Mouse (Mus musculus): Measurements from ENCODE around the gene Mllt6. TPM values are rescaled to one million over a fixed set of nuclear protein-coding genes. Genes with fewer than 3 reads are reported as not detected.

Mllt6 gene
- total and polyA plus RNA-seq, 3 experiments, result 17.2 to 17.6 TPM; not detected in 1

GRCm38 (mm10) chr11:97669268-97669667 is 6.1 kb downstream of the Mllt6 start:
- peaks cover 0 to 5% of the 10 kb centered on the region in 2 experiments; a peak in 2 of 4 replicates for H3K4me1 ChIP-seq (ENCODE audit: control insufficient read depth in 1 of 2, insufficient read depth in 2 of 2, low read length in 2 of 2)
- H3K9me3 ChIP-seq (replicated peaks; ENCODE audit: insufficient read depth, low read length), result no peaks in the 10 kb centered on the region
- no peak for TF ChIP-seq MYB (IDR thresholded peaks at IDR 0.05; ENCODE audit: low read depth, low read length)
- TF ChIP-seq JUND (IDR thresholded peaks at IDR 0.05; ENCODE audit: low read depth, low read length), result no peak
- no peak for TF ChIP-seq ZMIZ1 (IDR thresholded peaks at IDR 0.05; ENCODE audit: low read depth, low read length)
- no peak for TF ChIP-seq POLR2AphosphoS5 (IDR thresholded peaks at IDR 0.05; ENCODE audit: borderline replicate concordance, low read depth, low read length)
- TF ChIP-seq GABPA (IDR thresholded peaks at IDR 0.05; ENCODE audit: low read depth, low read length), result no peak
- no peak for TF ChIP-seq TAL1 (IDR thresholded peaks at IDR 0.05; ENCODE audit: low read length)
- no peak for TF ChIP-seq MAX (IDR thresholded peaks at IDR 0.05; ENCODE audit: low read length)
- no peaks in the 10 kb centered on the region; a peak in 1 of 4 replicates for H3K36me3 ChIP-seq (ENCODE audit: control insufficient read depth in 1 of 2, insufficient read depth in 2 of 2, low read length in 2 of 2)
- no peak for DNase-seq (ENCODE audit: low read depth, low spot score)
- no peaks in the 10 kb centered on the region for H3K27me3 ChIP-seq (ENCODE audit: control insufficient read depth in 1 of 2, insufficient read depth in 2 of 2, low read length in 2 of 2)
- no peak overlapping the region for H3K9ac ChIP-seq (ENCODE audit: control insufficient read depth, low read depth, low read length, poor library complexity, severe bottlenecking)
- H3K79me2 ChIP-seq (ENCODE audit: control insufficient read depth, insufficient read depth, low read length, poor library complexity), result no peaks in the 10 kb centered on the region; the same call in 1 of the 2 replicates
- no peak overlapping the region for H3K4me3 ChIP-seq (ENCODE audit: control insufficient read depth in 1 of 2, insufficient read depth in 1 of 2, low read depth in 2 of 2, low read length in 2 of 2)
- H3K27ac ChIP-seq (ENCODE audit: control insufficient read depth, low read depth, low read length), result no peak overlapping the region

DNA sequence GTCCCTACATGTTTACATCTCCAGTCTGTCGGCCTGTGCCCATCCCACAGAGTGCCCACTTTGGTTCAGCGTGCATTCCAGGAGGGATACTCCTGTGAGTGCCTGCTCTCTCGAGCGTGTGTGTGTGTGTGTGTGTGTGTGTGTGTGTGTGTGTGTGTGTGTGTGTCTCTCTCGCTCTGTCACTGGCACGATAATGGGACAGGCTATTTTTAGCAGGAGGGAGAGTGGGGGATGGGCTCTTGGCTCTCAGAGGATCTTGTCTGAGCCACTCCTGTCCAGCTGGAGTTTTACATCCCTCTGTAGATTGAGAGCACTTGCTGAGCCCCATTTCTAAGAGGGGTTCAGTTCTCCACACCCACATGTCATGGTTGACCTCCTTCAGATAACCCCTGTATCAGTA is 6.6 kb downstream of the Mllt6 start:
- Histone ChIP-seq H3K9ac (ENCODE audit: control insufficient read depth, low read depth, low read length, poor library complexity, severe bottlenecking) (no peak overlapping the region), H3K79me2 (ENCODE audit: control insufficient read depth, insufficient read depth, low read length, poor library complexity) (no peaks in the 10 kb centered on the region; the same call in 1 of the 2 replicates), H3K36me3 (ENCODE audit: control insufficient read depth in 1 of 2, insufficient read depth in 2 of 2, low read length in 2 of 2) (no peaks in the 10 kb centered on the region), H3K4me3 (ENCODE audit: control insufficient read depth in 1 of 2, insufficient read depth in 1 of 2, low read depth in 2 of 2, low read length in 2 of 2) (no peak overlapping the region), H3K9me3 (replicated peaks; ENCODE audit: insufficient read depth, low read length) (no peaks in the 10 kb centered on the region), H3K27me3 (ENCODE audit: control insufficient read depth in 1 of 2, insufficient read depth in 2 of 2, low read length in 2 of 2) (no peaks in the 10 kb centered on the region), H3K27ac (ENCODE audit: control insufficient read depth, low read depth, low read length) (no peak overlapping the region), H3K4me1 (ENCODE audit: control insufficient read depth in 1 of 2, insufficient read depth in 2 of 2, low read length in 2 of 2) (peaks cover 0 to 1% of the 10 kb centered on the region in 2 experiments; a peak in 1 of 4 replicates)
- DNase-seq (ENCODE audit: low read depth, low spot score), result no peak
- no peak for TF ChIP-seq POLR2AphosphoS2 (IDR thresholded peaks at IDR 0.05; ENCODE audit: low read length)
- no peak for TF ChIP-seq JUND (IDR thresholded peaks at IDR 0.05; ENCODE audit: low read depth, low read length)
- no peak for TF ChIP-seq NRF1 (IDR thresholded peaks at IDR 0.05; ENCODE audit: insufficient read depth, low read depth, low read length, poor library complexity, severe bottlenecking)
- TF ChIP-seq POLR2A (IDR thresholded peaks at IDR 0.05; ENCODE audit: control insufficient read depth in 1 of 2, insufficient read depth in 1 of 2, low read depth in 1 of 2, low read length in 2 of 2, poor library complexity in 1 of 2), result no peak
- no peak for TF ChIP-seq MAX (IDR thresholded peaks at IDR 0.05; ENCODE audit: low read length)
- no peak for TF ChIP-seq MEF2A (IDR thresholded peaks at IDR 0.05; ENCODE audit: extremely low read depth, insufficient replicate concordance, low read depth, low read length, poor library complexity, severe bottlenecking)
- TF ChIP-seq UBTF (IDR thresholded peaks at IDR 0.05; ENCODE audit: borderline replicate concordance, insufficient read depth, low read depth, low read length), result no peak
- no peak for TF ChIP-seq TBP (IDR thresholded peaks at IDR 0.05; ENCODE audit: low read depth, low read length)
- TF ChIP-seq POLR2AphosphoS5 (IDR thresholded peaks at IDR 0.05; ENCODE audit: borderline replicate concordance, low read depth, low read length), result no peak
- no peak for TF ChIP-seq HCFC1 (IDR thresholded peaks at IDR 0.05; ENCODE audit: low read depth, low read length)
- no peak for TF ChIP-seq CTCF (IDR thresholded peaks at IDR 0.05 in 2 of 3, conservative IDR thresholded peaks at IDR 0.05 in 1 of 3; ENCODE audit: control insufficient read depth in 1 of 3, insufficient read depth in 1 of 3, low read depth in 2 of 3, low read length in 3 of 3, poor library complexity in 1 of 3, severe bottlenecking in 1 of 3)
- no peak for TF ChIP-seq GATA1 (IDR thresholded peaks at IDR 0.05; ENCODE audit: low read depth, low read length)
- no peak for TF ChIP-seq MYB (IDR thresholded peaks at IDR 0.05; ENCODE audit: low read depth, low read length)
- no peak for TF ChIP-seq ZKSCAN1 (IDR thresholded peaks at IDR 0.05; ENCODE audit: low read depth, low read length)

All from MEL (cell line).